13 mouse cellular contexts compared by ENCODE assay signal in genomic region chr1:106241059-106241458, GRCm38 (mm10).
DNase-seq lines count a peak whose midpoint lies in the region; ATAC-seq lines count a peak whose summit lies in the region.
"Had no signal": no experiment of that assay in that cellular context is flagged by ENCODE, and none has a peak within 500 bp of the region (broad histone marks: within the 10 kb centered on the region; RNA-seq: fewer than 3 reads in every experiment).

No protein-coding gene starts in this region.

- WGBS in kidney, embryonic 15.5 days: 88% methylated on average over 1 of the region's 1 CpGs
- 19% methylated on average over 1 of the region's 1 CpGs for WGBS in forebrain, embryonic 16.5 days

- no peaks in the 10 kb centered on the region for H3K36me3 ChIP-seq in kidney, embryonic 15.5 days
- H3K36me3 ChIP-seq in forebrain, embryonic 16.5 days (ENCODE audit: control insufficient read depth, insufficient read depth): no peaks in the 10 kb centered on the region
- H3K36me3 ChIP-seq: embryonic facial prominence, embryonic 12.5 days; G1E; intestine, embryonic 15.5 days; neural tube, embryonic 13.5 days had no signal

- no peak for DNase-seq in kidney, adult 8-10 months
- peak; percentile 21 for DNase-seq in 416B (ENCODE audit: low read depth)
- peak; percentile 63 for DNase-seq in Muller cell, postnatal 12 days (ENCODE audit: inconsistent ontology term)
- no peak for DNase-seq in adrenal gland, adult 18-20 months (ENCODE audit: low spot score in 2 of 2)
- no peak for DNase-seq in adrenal gland, adult 2 months
- DNase-seq: adrenal gland, postnatal 10 days had no signal

- H3K9me3 ChIP-seq in kidney, embryonic 15.5 days (replicated peaks): no peaks in the 10 kb centered on the region
- no peaks in the 10 kb centered on the region for H3K9me3 ChIP-seq in forebrain, embryonic 16.5 days (ENCODE audit: control insufficient read depth, low read length)
- H3K9me3 ChIP-seq: embryonic facial prominence, embryonic 12.5 days; intestine, embryonic 15.5 days; neural tube, embryonic 13.5 days had no signal

- H3K4me1 ChIP-seq in kidney, embryonic 15.5 days: peaks cover 26% of the 10 kb centered on the region
- peaks cover 21% of the 10 kb centered on the region for H3K4me1 ChIP-seq in forebrain, embryonic 16.5 days (replicated peaks; ENCODE audit: control insufficient read depth, insufficient read depth, low read length)
- H3K4me1 ChIP-seq: embryonic facial prominence, embryonic 12.5 days had no signal

- no peak overlapping the region for H3K4me3 ChIP-seq in kidney, embryonic 15.5 days (replicated peaks)
- no peak overlapping the region for H3K4me3 ChIP-seq in forebrain, embryonic 16.5 days (replicated peaks; ENCODE audit: low read length)
- H3K4me3 ChIP-seq: embryonic facial prominence, embryonic 12.5 days; intestine, embryonic 15.5 days; neural tube, embryonic 13.5 days had no signal

- no peak for ATAC-seq in kidney, embryonic 15.5 days (replicated peaks; ENCODE audit: low FRiP score)
- ATAC-seq in forebrain, embryonic 16.5 days: peak; percentile 68
- ATAC-seq: intestine, embryonic 15.5 days had no signal

- no peak overlapping the region for H3K9ac ChIP-seq in kidney, embryonic 15.5 days
- H3K9ac ChIP-seq in forebrain, embryonic 16.5 days (replicated peaks; ENCODE audit: low read depth, low read length): no peak overlapping the region
- H3K9ac ChIP-seq: embryonic facial prominence, embryonic 12.5 days; intestine, embryonic 15.5 days; neural tube, embryonic 13.5 days had no signal

- no peak overlapping the region for H3K4me2 ChIP-seq in kidney, embryonic 15.5 days
- no peak overlapping the region for H3K4me2 ChIP-seq in forebrain, embryonic 16.5 days (ENCODE audit: low read length)
- H3K4me2 ChIP-seq: embryonic facial prominence, embryonic 12.5 days; intestine, embryonic 15.5 days; neural tube, embryonic 13.5 days had no signal

- H3K27me3 ChIP-seq in kidney, embryonic 15.5 days: no peaks in the 10 kb centered on the region
- no peaks in the 10 kb centered on the region for H3K27me3 ChIP-seq in forebrain, embryonic 16.5 days (replicated peaks; ENCODE audit: control insufficient read depth, insufficient read depth, low read length)
- H3K27me3 ChIP-seq: embryonic facial prominence, embryonic 12.5 days; intestine, embryonic 15.5 days; neural tube, embryonic 13.5 days had no signal

- 0 out of 2 replicates have a peak overlapping the region, but pooled peaks have one; percentile 13 for H3K27ac ChIP-seq in kidney, embryonic 15.5 days
- H3K27ac ChIP-seq in forebrain, embryonic 16.5 days (ENCODE audit: low read length): peak overlapping the region; percentile 61; the same call in 1 of the 2 replicates
- H3K27ac ChIP-seq: embryonic facial prominence, embryonic 12.5 days; intestine, embryonic 15.5 days; macrophage; neural tube, embryonic 13.5 days had no signal

Comparison
In these comparisons a context has a peak if more than half of its experiments do, and no peak if none do; other contexts are left out.
1. DNase-seq: peak in 416B (single experiment) and Muller cell, postnatal 12 days (single experiment); none in kidney, adult 8-10 months (0 of 2), adrenal gland, adult 18-20 months (0 of 2) and adrenal gland, adult 2 months (single experiment).